Mouse (Mus musculus) E14TG2a.4 (cell line): ENCODE results near the gene Tle6.

Experiments used
- H3K27me3 ChIP-seq: 2 replicates; pipeline ENCODE4 v1.6.1; 2014; ENCODE audit warnings: low read length, control low read depth; ENCODE audit not compliant: insufficient read depth
- H3K36me3 ChIP-seq: 2 replicates; pipeline ENCODE4 v1.6.1; 2014; ENCODE audit warnings: low read length, control low read depth; ENCODE audit not compliant: insufficient read depth
- H3K4me1 ChIP-seq: replicated peaks from 2 replicates; pipeline ENCODE4 v1.6.1; 2014; ENCODE audit warnings: low read depth, low read length, control low read depth
- H3K4me3 ChIP-seq: replicated peaks from 2 replicates; pipeline ENCODE4 v1.5.1; 2014; ENCODE audit warnings: mild to moderate bottlenecking, low read length
- H3K9me3 ChIP-seq: 2 replicates; pipeline ENCODE4 v1.6.1; 2014; ENCODE audit warnings: low read length, control low read depth
- CTCF ChIP-seq: conservative IDR thresholded peaks from 2 replicates; pipeline ENCODE4 v1.5.1; 2014; ENCODE audit warnings: low read length
- NANOG ChIP-seq: IDR thresholded peaks from 2 replicates; pipeline ENCODE4 v1.6.1; 2014; ENCODE audit warnings: borderline replicate concordance, low read length, mixed read lengths
- POU5F1 ChIP-seq: IDR thresholded peaks from 2 replicates; pipeline ENCODE4 v1.6.1; 2014; ENCODE audit warnings: low read length, borderline replicate concordance

Gene Tle6

GRCm38 (mm10) chr10:81574081-81575056 is 26.5 kb downstream of the Tle6 start, which contains the start of gene Tle2:
Gene Tle2, plus strand, starts transcription at chr10:81574561.
- 0 out of 2 replicates have a peak, but pooled peaks cover 3% of the 10 kb centered on the region for H3K9me3 ChIP-seq
- peaks cover 63% of the 10 kb centered on the region for H3K4me1 ChIP-seq
- H3K36me3 ChIP-seq, result no peaks in the 10 kb centered on the region
- H3K4me3 ChIP-seq, result peak within 1 kb of the TSS; percentile 75
- peaks cover 85% of the 10 kb centered on the region for H3K27me3 ChIP-seq
- no peak for TF ChIP-seq NANOG
- no peak for TF ChIP-seq POU5F1
- no peak for TF ChIP-seq CTCF

- H3K9me3 ChIP-seq, result 0 out of 2 replicates have a peak, but pooled peaks cover 3% of the 10 kb centered on the region
- H3K27me3 ChIP-seq, result peaks cover 83% of the 10 kb centered on the region
- H3K4me3 ChIP-seq, result peak overlapping the region; percentile 81
- no peaks in the 10 kb centered on the region for H3K36me3 ChIP-seq
- H3K4me1 ChIP-seq, result peaks cover 76% of the 10 kb centered on the region
- TF ChIP-seq POU5F1, result no peak
- no peak for TF ChIP-seq NANOG
- no peak for TF ChIP-seq CTCF
These were observed 27.9 kb downstream of the Tle6 start for GRCm38 (mm10) chr10:81572975-81573374.

GRCm38 (mm10) chr10:81572133-81572671 is 28.7 kb downstream of the Tle6 start:
- Histone ChIP-seq H3K27me3 (peaks cover 82% of the 10 kb centered on the region), H3K4me1 (peaks cover 81% of the 10 kb centered on the region), H3K36me3 (peaks cover 6% of the 10 kb centered on the region; the same call in 1 of the 2 replicates), H3K4me3 (peak overlapping the region; percentile 81), H3K9me3 (0 out of 2 replicates have a peak, but pooled peaks cover 3% of the 10 kb centered on the region)
- TF ChIP-seq CTCF (no peak), NANOG (no peak), POU5F1 (no peak)

DNA sequence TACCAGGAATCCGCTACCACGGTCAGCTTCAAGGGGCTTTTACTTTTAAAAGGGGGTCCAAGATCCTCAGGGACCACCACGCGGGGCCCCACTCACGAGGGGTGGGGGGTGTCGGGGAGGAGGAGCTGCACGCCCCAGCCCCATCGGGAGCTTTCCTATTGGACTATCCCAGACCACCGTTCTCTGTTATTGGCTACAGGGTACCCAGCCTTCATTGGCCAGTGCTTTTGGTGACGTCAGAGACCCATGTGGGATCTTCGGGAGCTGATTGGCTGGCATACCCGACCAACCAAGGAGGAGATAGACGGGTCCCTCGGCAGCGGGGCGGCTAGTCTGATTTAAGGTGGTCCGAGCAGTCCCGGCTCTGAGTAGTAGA is 29.4 kb downstream of the Tle6 start:
- Histone ChIP-seq H3K4me3 (peak overlapping the region; percentile 81), H3K36me3 (peaks cover 13% of the 10 kb centered on the region), H3K9me3 (0 out of 2 replicates have a peak, but pooled peaks cover 3% of the 10 kb centered on the region), H3K4me1 (peaks cover 81% of the 10 kb centered on the region), H3K27me3 (peaks cover 82% of the 10 kb centered on the region)
- TF ChIP-seq CTCF (no peak), NANOG (no peak), POU5F1 (no peak)

- Histone ChIP-seq H3K27me3 (peaks cover 76% of the 10 kb centered on the region), H3K4me3 (peak overlapping the region; percentile 81), H3K36me3 (peaks cover 18% of the 10 kb centered on the region), H3K9me3 (0 out of 2 replicates have a peak, but pooled peaks cover 3% of the 10 kb centered on the region), H3K4me1 (peaks cover 80% of the 10 kb centered on the region)
- no peak for TF ChIP-seq CTCF
- TF ChIP-seq NANOG, result no peak
- no peak for TF ChIP-seq POU5F1
These were observed 29.9 kb downstream of the Tle6 start for GRCm38 (mm10) chr10:81570831-81571500.

DNA sequence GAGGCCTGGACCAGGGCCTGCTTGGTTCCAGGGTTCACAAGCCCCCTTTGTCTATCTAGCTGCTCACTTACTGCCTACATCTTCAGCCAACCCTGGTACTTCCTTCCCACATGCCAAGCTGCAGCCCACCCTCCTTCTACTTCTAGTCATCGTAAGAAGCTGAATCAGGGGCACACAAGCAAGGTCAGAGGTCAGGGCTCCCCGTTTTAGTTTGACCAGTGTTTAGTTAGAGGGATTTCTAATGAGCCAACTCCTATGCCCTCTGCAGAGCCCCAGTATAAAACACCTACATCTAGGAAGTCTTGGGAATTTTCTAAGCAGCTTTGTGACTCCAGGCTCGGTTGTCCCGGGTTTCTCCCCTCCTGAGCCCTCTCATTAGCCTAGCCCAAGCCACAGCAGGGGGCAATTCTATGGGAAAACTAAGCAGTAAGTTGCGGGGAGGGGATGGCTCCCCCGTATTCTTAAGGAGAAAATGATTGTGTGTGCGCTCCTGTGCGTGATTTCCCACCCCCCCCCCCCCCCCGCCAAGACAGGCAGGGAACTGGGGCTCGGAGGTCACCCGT is 30.6 kb downstream of the Tle6 start:
- H3K9me3 ChIP-seq, result 0 out of 2 replicates have a peak, but pooled peaks cover 3% of the 10 kb centered on the region
- peaks cover 25% of the 10 kb centered on the region for H3K36me3 ChIP-seq
- H3K27me3 ChIP-seq, result peaks cover 70% of the 10 kb centered on the region
- H3K4me3 ChIP-seq, result peak overlapping the region; percentile 81
- no peak for TF ChIP-seq CTCF
- peaks cover 80% of the 10 kb centered on the region for H3K4me1 ChIP-seq

- Histone ChIP-seq H3K36me3 (peaks cover 31% of the 10 kb centered on the region), H3K4me3 (no peak overlapping the region), H3K4me1 (peaks cover 83% of the 10 kb centered on the region), H3K9me3 (0 out of 2 replicates have a peak, but pooled peaks cover 3% of the 10 kb centered on the region), H3K27me3 (peaks cover 64% of the 10 kb centered on the region)
- TF ChIP-seq NANOG (no peak), CTCF (no peak), POU5F1 (no peak)
These were observed 31.2 kb downstream of the Tle6 start for GRCm38 (mm10) chr10:81569507-81570237.
